Mouse (Mus musculus): ENCODE measurements around the gene Dysf.

DNA sequence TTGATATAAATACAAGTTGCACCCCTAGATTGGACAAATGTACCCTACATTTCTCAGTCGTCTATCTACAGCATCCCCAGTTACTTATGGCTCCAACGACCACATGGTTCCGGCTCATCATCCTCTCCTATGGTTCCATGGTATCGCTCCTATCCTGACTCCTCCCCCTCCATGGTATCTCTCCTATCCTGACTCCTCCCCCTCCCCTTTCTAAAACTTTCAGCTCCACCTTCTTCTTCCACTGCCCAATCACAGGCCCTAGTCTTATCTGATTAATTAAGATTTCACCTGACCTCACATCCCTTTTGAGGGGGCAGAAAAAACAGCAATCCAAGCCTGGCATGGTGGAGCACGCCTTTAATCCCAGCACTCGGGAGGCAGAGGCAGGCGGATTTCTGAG, 8.5 kb downstream of the Dysf start:
- TF ChIP-seq CTCF (IDR thresholded peaks at IDR 0.05; ENCODE audit: low read depth) (no peak), EP300 (optimal IDR thresholded peaks at IDR 0.05) (no peak)

All from stomach, postnatal 0 days (tissue).